Mouse (Mus musculus) lung, embryonic 16.5 days (tissue): ENCODE measurements around the gene Ythdc1. TPM values are rescaled to one million over a fixed set of nuclear protein-coding genes. Genes with fewer than 3 reads are reported as not detected.
A peak's percentile ranks its signal among the peaks of the same experiment; 100 is the strongest.
"Not testable (repeated sequence)": the region's sequence is repeated elsewhere in the genome, so short reads cannot be mapped to it uniquely, and the experiment has no call there.

Source experiments
- ATAC-seq: fragments of 200-750 bp; cut with Nextera tagmentation; 2 replicates; pipeline ENCODE4 v1.8.0; 2017; ENCODE audit warnings: low read depth, mild to moderate bottlenecking, moderate library complexity
- H3K27ac ChIP-seq: fragments of 300-500 bp; sonication (generic); 2 replicates; pipeline ENCODE4 v1.5.1; 2014; ENCODE audit warnings: mild to moderate bottlenecking, control low read depth, low read length
- H3K27me3 ChIP-seq: fragments of 300-500 bp; sonication (generic); 2 replicates; pipeline ENCODE4 v1.6.1; 2014; ENCODE audit warnings: low read depth, low read length, mixed read lengths; ENCODE audit not compliant: control insufficient read depth, insufficient read depth
- H3K36me3 ChIP-seq: fragments of 300-500 bp; sonication (generic); 2 replicates; pipeline ENCODE4 v1.6.1; 2014; ENCODE audit warnings: low read length; ENCODE audit not compliant: control insufficient read depth, insufficient read depth
- H3K4me1 ChIP-seq: fragments of 300-500 bp; sonication (generic); replicated peaks from 2 replicates; pipeline ENCODE4 v1.6.1; 2014; ENCODE audit warnings: low read length, mixed read lengths; ENCODE audit not compliant: control insufficient read depth, insufficient read depth
- H3K4me2 ChIP-seq: fragments of 300-500 bp; sonication (generic); 2 replicates; pipeline ENCODE4 v1.6.1; 2014; ENCODE audit warnings: low read depth, low read length, control low read depth
- H3K4me3 ChIP-seq: fragments of 300-500 bp; sonication (generic); 2 replicates; pipeline ENCODE4 v1.5.1; 2014; ENCODE audit warnings: mild to moderate bottlenecking, low read length, control low read depth
- H3K9ac ChIP-seq: fragments of 300-500 bp; sonication (generic); 2 replicates; pipeline ENCODE4 v1.6.1; 2014; ENCODE audit warnings: low read length, control low read depth
- H3K9me3 ChIP-seq: fragments of 300-500 bp; sonication (generic); 2 replicates; pipeline ENCODE4 v1.6.1; 2016; ENCODE audit warnings: low read length; ENCODE audit not compliant: control insufficient read depth
- WGBS: fragments of 180-500 bp; shearing (Covaris S2); extraction: QIAGEN DNeasy Blood & Tissue Kit; methylation state at CpG from one replicate; pipeline ENCODE4 v1.1.7; 2014; 5-methylcytosine and 5-hydroxymethylcytosine counted together
- polyA plus RNA-seq: library from polyadenylated mRNA; unstranded; fragments of >200 nt; fragmentation: Nextera tagmentation; extraction: Ambion mirVana; gene quantifications from 2 replicates; pipeline ENCODE4 v1.2.1, GENCODE M21; 2015

Gene Ythdc1
- polyA plus RNA-seq, 1 experiment from 2014 or later: 33.7 TPM

DNA sequence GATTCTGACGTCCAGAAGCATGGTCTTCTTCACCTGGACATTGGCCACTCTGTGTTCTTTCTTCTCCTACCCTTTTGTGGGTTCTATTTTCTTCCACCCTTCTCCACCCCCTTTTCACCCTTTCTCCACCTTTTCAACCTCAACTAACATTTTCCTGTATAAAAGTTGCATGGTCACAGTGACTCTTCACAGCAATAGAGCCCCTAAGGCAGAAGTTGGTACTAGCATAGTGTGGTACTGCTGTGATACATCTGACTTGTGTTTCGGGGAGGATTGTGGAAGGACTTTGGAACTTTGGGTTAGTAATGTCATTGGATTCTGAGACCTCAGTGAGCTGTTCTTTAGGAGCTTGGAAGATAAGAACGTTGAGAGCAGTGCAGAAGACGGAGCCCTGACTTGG, 11.8 kb upstream of the Ythdc1 start:
- no peaks in the 10 kb centered on the region for H3K9me3 ChIP-seq
- no peak for ATAC-seq
- no peaks in the 10 kb centered on the region for H3K27me3 ChIP-seq
- H3K4me1 ChIP-seq: no peaks in the 10 kb centered on the region
- no peak overlapping the region for H3K4me2 ChIP-seq
- no peak overlapping the region for H3K27ac ChIP-seq
- H3K36me3 ChIP-seq: no peaks in the 10 kb centered on the region
- no peak overlapping the region for H3K9ac ChIP-seq
- no peak overlapping the region for H3K4me3 ChIP-seq
- WGBS: 55% methylated on average over 4 of the region's 4 CpGs

DNA sequence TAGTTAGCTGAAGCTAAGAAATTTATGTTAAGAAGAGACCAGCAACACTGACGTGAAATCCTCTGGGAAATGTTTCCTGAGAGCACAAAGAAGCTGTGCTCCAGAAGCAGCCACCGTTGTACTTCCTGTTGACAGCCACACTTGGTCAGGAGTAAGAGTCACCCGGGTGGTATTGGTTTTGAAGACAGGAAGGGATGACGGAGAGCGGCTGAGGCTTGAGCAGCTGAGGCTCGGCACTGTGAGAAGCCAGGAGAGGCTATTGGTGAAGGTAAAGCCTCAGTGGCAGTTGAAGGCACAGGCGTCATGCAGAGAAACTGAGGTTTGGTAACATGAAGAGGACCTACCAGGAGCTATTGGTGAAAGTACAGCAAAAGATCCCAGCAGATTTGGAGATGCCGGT, 11.2 kb upstream of the Ythdc1 start:
- H3K9me3 ChIP-seq: no peaks in the 10 kb centered on the region
- H3K27me3 ChIP-seq: no peaks in the 10 kb centered on the region
- WGBS: 58% methylated on average over 8 of the region's 8 CpGs
- no peaks in the 10 kb centered on the region for H3K36me3 ChIP-seq
- H3K9ac ChIP-seq: no peak overlapping the region
- H3K4me3 ChIP-seq: no peak overlapping the region
- H3K4me2 ChIP-seq: no peak overlapping the region
- H3K4me1 ChIP-seq: no peaks in the 10 kb centered on the region
- ATAC-seq: no peak
- no peak overlapping the region for H3K27ac ChIP-seq

DNA sequence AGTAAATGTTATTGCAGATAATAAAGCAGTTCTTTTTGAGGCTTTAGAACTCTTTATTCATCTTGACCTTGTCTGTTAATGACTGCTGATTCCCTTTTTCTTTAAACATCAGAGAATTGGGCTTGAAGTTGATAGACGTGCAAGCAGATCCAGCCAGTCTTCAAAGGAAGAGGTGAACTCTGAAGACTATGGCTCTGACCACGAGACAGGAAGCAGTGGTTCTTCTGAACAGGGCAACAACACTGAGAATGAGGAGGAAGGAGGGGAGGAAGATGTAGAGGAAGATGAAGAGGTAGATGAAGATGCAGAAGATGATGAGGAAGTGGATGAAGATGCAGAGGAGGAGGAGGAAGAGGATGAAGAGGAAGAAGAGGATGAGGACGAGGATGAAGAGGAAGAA, 12.8 kb downstream of the Ythdc1 start:
- no peak overlapping the region for H3K27ac ChIP-seq
- H3K4me1 ChIP-seq: no peaks in the 10 kb centered on the region
- WGBS: 74% methylated on average over 3 of the region's 3 CpGs
- no peak overlapping the region for H3K4me3 ChIP-seq
- peaks cover 17% of the 10 kb centered on the region for H3K36me3 ChIP-seq
- H3K9me3 ChIP-seq: no peaks in the 10 kb centered on the region
- ATAC-seq: no peak
- no peak overlapping the region for H3K9ac ChIP-seq
- no peak overlapping the region for H3K4me2 ChIP-seq
- no peaks in the 10 kb centered on the region for H3K27me3 ChIP-seq

DNA sequence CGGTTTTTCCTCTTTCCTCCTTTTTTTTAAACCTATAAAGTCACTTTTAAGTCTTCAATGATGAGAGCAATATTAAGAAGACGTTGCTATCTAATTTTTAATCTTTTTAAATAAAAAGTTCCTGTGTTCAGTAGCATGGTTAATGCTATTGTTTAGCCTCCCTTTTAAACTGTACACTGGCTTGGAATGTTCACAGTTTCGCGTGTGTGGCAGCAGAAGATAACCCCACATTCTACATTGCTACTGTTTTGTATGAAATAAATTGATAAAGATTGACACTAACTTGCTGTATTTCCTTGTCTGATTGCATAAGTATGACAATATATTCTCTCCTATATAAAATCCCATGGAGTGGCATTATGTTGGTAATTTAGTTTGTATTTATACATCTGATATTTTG, 32.4 kb downstream of the Ythdc1 start:
- WGBS: 87% methylated on average over 4 of the region's 4 CpGs
- H3K9ac ChIP-seq, H3K27ac ChIP-seq, H3K9me3 ChIP-seq, ATAC-seq, H3K4me2 ChIP-seq, H3K4me3 ChIP-seq, H3K4me1 ChIP-seq, H3K27me3 ChIP-seq: not testable (repeated sequence)
- H3K36me3 ChIP-seq: peaks cover 18% of the 10 kb centered on the region

DNA sequence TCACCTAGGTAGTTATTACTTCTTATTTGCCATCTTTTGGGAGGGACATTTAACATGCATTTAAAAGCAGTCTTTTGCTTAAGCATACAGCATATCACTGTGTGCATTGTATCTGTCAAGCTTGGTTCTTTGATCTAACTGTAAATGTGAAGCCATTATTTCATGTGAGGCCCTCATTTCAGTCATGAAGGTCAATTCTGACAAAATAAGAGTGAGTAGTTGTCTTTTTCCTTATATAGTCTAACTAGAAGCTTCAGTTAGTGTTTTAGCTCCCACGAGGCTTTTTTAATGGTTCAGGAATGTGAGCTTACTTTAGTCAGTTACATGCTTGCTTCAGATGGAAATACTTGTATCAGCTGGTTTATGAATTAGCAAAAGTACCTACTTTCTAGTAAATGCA, 34.1 kb downstream of the Ythdc1 start:
- no peak overlapping the region for H3K9ac ChIP-seq
- peaks cover 2% of the 10 kb centered on the region; the same call in 1 of the 2 replicates for H3K9me3 ChIP-seq

DNA sequence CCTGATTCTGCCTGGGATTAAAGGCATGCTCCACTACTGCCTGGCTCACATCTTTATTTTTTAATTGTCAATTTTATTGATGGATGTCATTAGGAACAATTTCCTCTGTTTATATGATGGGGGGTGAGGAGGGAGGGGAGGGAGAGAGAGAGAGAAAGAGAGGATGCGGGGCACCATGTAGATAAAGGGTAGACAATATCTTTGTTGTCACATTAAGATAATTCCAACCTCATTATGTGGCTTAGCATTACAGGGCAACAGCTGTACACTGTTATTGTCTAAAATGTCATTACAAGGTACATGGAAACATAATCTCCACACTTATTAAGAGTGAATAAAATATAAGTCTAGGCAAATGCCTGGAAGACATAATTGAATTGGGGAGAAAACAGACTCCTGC, 35.5 kb downstream of the Ythdc1 start:
- peaks cover 12% of the 10 kb centered on the region for H3K36me3 ChIP-seq
- H3K4me2 ChIP-seq: no peak overlapping the region
- H3K4me3 ChIP-seq: no peak overlapping the region
- WGBS: 48% methylated on average over 1 of the region's 1 CpGs
- H3K9ac ChIP-seq: no peak overlapping the region
- no peak overlapping the region for H3K27ac ChIP-seq
- H3K27me3 ChIP-seq: no peaks in the 10 kb centered on the region
- H3K9me3 ChIP-seq: peaks cover 2% of the 10 kb centered on the region; the same call in 1 of the 2 replicates
- ATAC-seq: 0 out of 2 replicates have a peak, but pooled peaks have one; percentile 17
- H3K4me1 ChIP-seq: no peaks in the 10 kb centered on the region

More for the DNA sequence above, 34.1 kb downstream of the Ythdc1 start:
- no peak overlapping the region for H3K4me2 ChIP-seq
- no peaks in the 10 kb centered on the region for H3K4me1 ChIP-seq
- no peak for ATAC-seq
- H3K36me3 ChIP-seq: peaks cover 14% of the 10 kb centered on the region
- H3K27ac ChIP-seq: no peak overlapping the region
- H3K4me3 ChIP-seq: no peak overlapping the region
- WGBS: 76% methylated on average over 1 of the region's 1 CpGs
- no peaks in the 10 kb centered on the region for H3K27me3 ChIP-seq

DNA sequence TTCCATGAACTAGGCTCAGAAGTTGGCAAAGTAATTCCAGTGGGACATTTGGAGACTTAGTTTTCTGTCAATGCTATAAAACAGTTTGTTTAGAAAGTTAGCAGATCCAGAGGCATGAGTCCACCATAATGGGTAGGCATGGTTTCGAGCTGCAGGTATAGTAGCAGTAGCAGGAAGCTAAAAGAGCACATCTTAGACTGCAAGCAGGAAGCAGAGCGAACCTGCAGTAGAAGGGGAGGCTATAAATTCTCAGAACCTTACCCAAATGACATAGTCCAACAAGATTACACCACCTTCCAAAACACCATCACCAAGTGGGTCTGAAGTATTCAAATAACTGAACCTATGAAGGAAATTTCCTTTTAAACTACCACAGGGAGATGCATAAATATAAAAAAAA, 36.2 kb downstream of the Ythdc1 start:
- H3K4me1 ChIP-seq: no peaks in the 10 kb centered on the region
- peaks cover 12% of the 10 kb centered on the region for H3K36me3 ChIP-seq
- no peak overlapping the region for H3K4me2 ChIP-seq
- H3K9ac ChIP-seq: no peak overlapping the region
- no peak overlapping the region for H3K4me3 ChIP-seq
- H3K27ac ChIP-seq: no peak overlapping the region
- 96% methylated on average over 2 of the region's 2 CpGs for WGBS
- ATAC-seq: no peak
- peaks cover 2% of the 10 kb centered on the region; the same call in 1 of the 2 replicates for H3K9me3 ChIP-seq
- no peaks in the 10 kb centered on the region for H3K27me3 ChIP-seq

DNA sequence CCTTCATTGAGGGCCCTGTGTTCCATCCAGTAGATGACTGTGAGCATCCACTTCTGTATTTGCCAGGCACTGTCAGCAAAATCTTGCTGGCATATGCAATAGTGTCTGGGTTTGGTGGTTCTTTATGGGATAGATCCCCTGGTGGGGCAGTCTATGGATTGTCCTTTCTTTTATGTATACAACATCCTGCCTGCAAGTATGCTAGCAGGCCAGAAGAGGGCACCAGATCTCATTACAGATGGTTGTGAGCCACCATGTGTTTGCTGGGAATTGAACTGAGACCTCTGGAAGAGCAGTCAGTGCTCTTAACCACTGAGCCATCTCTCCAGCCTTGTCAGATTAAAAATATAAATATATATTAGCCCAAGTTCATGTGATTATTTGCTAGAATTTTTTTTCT, 37.2 kb downstream of the Ythdc1 start:
- H3K9me3 ChIP-seq, H3K27me3 ChIP-seq, H3K4me1 ChIP-seq, H3K9ac ChIP-seq, H3K4me3 ChIP-seq, H3K4me2 ChIP-seq, H3K27ac ChIP-seq, H3K36me3 ChIP-seq, ATAC-seq: not testable (repeated sequence)

DNA sequence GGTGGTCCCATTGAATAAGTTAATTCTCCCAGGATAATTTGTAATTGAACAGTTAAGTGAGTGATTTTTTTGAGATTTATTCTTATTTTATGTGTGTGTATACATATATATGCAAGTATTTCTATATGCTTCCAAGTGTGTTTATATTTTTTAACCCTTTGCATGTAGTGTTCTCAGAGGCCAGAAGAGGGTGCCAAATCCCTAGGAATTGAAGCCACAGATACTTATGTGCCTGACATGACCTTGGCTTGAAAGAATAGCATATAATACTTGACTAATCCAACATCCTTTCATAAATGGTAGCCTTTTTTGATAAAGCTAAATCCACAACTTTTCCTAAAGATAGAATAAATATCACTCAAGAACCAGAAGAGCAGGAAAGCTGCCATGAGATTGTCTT, 46.1 kb downstream of the Ythdc1 start:
- H3K4me3 ChIP-seq: no peak overlapping the region
- H3K27ac ChIP-seq: no peak overlapping the region
- H3K4me2 ChIP-seq: no peak overlapping the region
- no peak overlapping the region for H3K9ac ChIP-seq
- H3K4me1 ChIP-seq: no peaks in the 10 kb centered on the region; the same call in 1 of the 2 replicates
- H3K36me3 ChIP-seq: no peaks in the 10 kb centered on the region
- no peaks in the 10 kb centered on the region for H3K9me3 ChIP-seq
- no peak for ATAC-seq
- H3K27me3 ChIP-seq: no peaks in the 10 kb centered on the region

DNA sequence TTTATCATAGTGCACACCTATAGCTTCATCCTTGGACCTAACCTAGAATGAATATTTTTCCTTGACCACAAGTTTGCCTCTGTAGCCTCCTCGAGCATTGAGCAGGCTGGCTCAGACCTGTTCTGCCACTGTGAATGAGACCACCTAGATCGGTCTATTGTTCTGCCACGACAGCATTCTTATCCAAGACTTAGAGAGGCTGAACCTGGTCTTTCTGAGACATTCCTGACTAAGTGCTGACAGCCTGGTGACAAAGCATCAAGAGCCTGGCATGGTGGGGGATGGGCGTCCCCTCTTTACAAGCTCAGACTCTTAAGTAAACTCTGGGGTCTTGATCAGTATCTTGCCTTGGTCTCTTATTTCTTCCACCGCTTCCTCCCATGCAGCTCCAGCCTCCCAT, 47.6 kb downstream of the Ythdc1 start:
- Histone ChIP-seq H3K36me3 (no peaks in the 10 kb centered on the region), H3K4me2 (no peak overlapping the region), H3K9me3 (no peaks in the 10 kb centered on the region), H3K4me1 (no peaks in the 10 kb centered on the region; the same call in 1 of the 2 replicates), H3K4me3 (no peak overlapping the region), H3K27ac (no peak overlapping the region), H3K9ac (no peak overlapping the region), H3K27me3 (no peaks in the 10 kb centered on the region)
- WGBS: 17% methylated on average over 5 of the region's 5 CpGs
- ATAC-seq: no peak
